Mouse (Mus musculus): ENCODE data around the gene Prpf18. TPM values are rescaled to one million over a fixed set of nuclear protein-coding genes. Genes with fewer than 3 reads are reported as not detected.

The Prpf18 gene
- polyA plus RNA-seq, 1 experiment = 30.0 TPM

- peaks cover 15% of the 10 kb centered on the region for H3K4me1 ChIP-seq (ENCODE audit: control insufficient read depth, insufficient read depth, low read length)
- TF ChIP-seq POLR2A (IDR thresholded peaks at IDR 0.05; ENCODE audit: borderline replicate concordance, low read depth, low read length) (no peak), CTCF (IDR thresholded peaks at IDR 0.05; ENCODE audit: low read depth, low read length) (no peak)
Observed at GRCm38 (mm10) chr2:4596992-4597391, 54.9 kb downstream of the Prpf18 start.

GRCm38 (mm10) chr2:4593878-4594387, 58.0 kb downstream of the Prpf18 start:
- TF ChIP-seq POLR2A (IDR thresholded peaks at IDR 0.05; ENCODE audit: borderline replicate concordance, low read depth, low read length) (no peak), CTCF (IDR thresholded peaks at IDR 0.05; ENCODE audit: low read depth, low read length) (no peak)
- peaks cover 28% of the 10 kb centered on the region for H3K4me1 ChIP-seq (ENCODE audit: control insufficient read depth, insufficient read depth, low read length)
- H3K27ac ChIP-seq (ENCODE audit: insufficient read depth, low read depth, low read length) = no peak overlapping the region
- no peak overlapping the region for H3K4me3 ChIP-seq (ENCODE audit: insufficient read depth, low read length)

More at GRCm38 (mm10) chr2:4596992-4597391, 54.9 kb downstream of the Prpf18 start:
- H3K27ac ChIP-seq (ENCODE audit: insufficient read depth, low read depth, low read length) = no peak overlapping the region
- no peak overlapping the region for H3K4me3 ChIP-seq (ENCODE audit: insufficient read depth, low read length)

GRCm38 (mm10) chr2:4593433-4593832, 58.5 kb downstream of the Prpf18 start:
- H3K4me3 ChIP-seq (ENCODE audit: insufficient read depth, low read length) = no peak overlapping the region
- no peak overlapping the region for H3K27ac ChIP-seq (ENCODE audit: insufficient read depth, low read depth, low read length)
- TF ChIP-seq POLR2A (IDR thresholded peaks at IDR 0.05; ENCODE audit: borderline replicate concordance, low read depth, low read length) (no peak), CTCF (IDR thresholded peaks at IDR 0.05; ENCODE audit: low read depth, low read length) (no peak)
- peaks cover 28% of the 10 kb centered on the region for H3K4me1 ChIP-seq (ENCODE audit: control insufficient read depth, insufficient read depth, low read length)

GRCm38 (mm10) chr2:4592666-4593065, 59.2 kb downstream of the Prpf18 start:
- no peak for TF ChIP-seq CTCF (IDR thresholded peaks at IDR 0.05; ENCODE audit: low read depth, low read length)
- no peak for TF ChIP-seq POLR2A (IDR thresholded peaks at IDR 0.05; ENCODE audit: borderline replicate concordance, low read depth, low read length)
- Histone ChIP-seq H3K4me1 (ENCODE audit: control insufficient read depth, insufficient read depth, low read length) (peaks cover 28% of the 10 kb centered on the region), H3K27ac (ENCODE audit: insufficient read depth, low read depth, low read length) (no peak overlapping the region), H3K4me3 (ENCODE audit: insufficient read depth, low read length) (no peak overlapping the region)

- Histone ChIP-seq H3K4me1 (ENCODE audit: control insufficient read depth, insufficient read depth, low read length) (peaks cover 28% of the 10 kb centered on the region), H3K4me3 (ENCODE audit: insufficient read depth, low read length) (no peak overlapping the region), H3K27ac (ENCODE audit: insufficient read depth, low read depth, low read length) (no peak overlapping the region)
- TF ChIP-seq CTCF (IDR thresholded peaks at IDR 0.05; ENCODE audit: low read depth, low read length) (no peak), POLR2A (IDR thresholded peaks at IDR 0.05; ENCODE audit: borderline replicate concordance, low read depth, low read length) (no peak)
Observed at GRCm38 (mm10) chr2:4591647-4592046, 60.3 kb downstream of the Prpf18 start.

- H3K4me3 ChIP-seq (ENCODE audit: insufficient read depth, low read length) = no peak overlapping the region
- no peak overlapping the region for H3K27ac ChIP-seq (ENCODE audit: insufficient read depth, low read depth, low read length)
- TF ChIP-seq CTCF (IDR thresholded peaks at IDR 0.05; ENCODE audit: low read depth, low read length) = no peak
- TF ChIP-seq POLR2A (IDR thresholded peaks at IDR 0.05; ENCODE audit: borderline replicate concordance, low read depth, low read length) = no peak
Observed at GRCm38 (mm10) chr2:4587685-4588409, 64.1 kb downstream of the Prpf18 start.

GRCm38 (mm10) chr2:4586245-4586644, 65.7 kb downstream of the Prpf18 start:
- H3K4me3 ChIP-seq (ENCODE audit: insufficient read depth, low read length) = no peak overlapping the region
- H3K4me1 ChIP-seq (ENCODE audit: control insufficient read depth, insufficient read depth, low read length) = peaks cover 6% of the 10 kb centered on the region
- TF ChIP-seq POLR2A (IDR thresholded peaks at IDR 0.05; ENCODE audit: borderline replicate concordance, low read depth, low read length) = no peak
- TF ChIP-seq CTCF (IDR thresholded peaks at IDR 0.05; ENCODE audit: low read depth, low read length) = no peak
- H3K27ac ChIP-seq (ENCODE audit: insufficient read depth, low read depth, low read length) = no peak overlapping the region

More at GRCm38 (mm10) chr2:4587685-4588409, 64.1 kb downstream of the Prpf18 start:
- peaks cover 20% of the 10 kb centered on the region for H3K4me1 ChIP-seq (ENCODE audit: control insufficient read depth, insufficient read depth, low read length)

- H3K4me1 ChIP-seq (ENCODE audit: control insufficient read depth, insufficient read depth, low read length) = no peaks in the 10 kb centered on the region
- no peak overlapping the region for H3K27ac ChIP-seq (ENCODE audit: insufficient read depth, low read depth, low read length)
- no peak overlapping the region for H3K4me3 ChIP-seq (ENCODE audit: insufficient read depth, low read length)
- TF ChIP-seq POLR2A (IDR thresholded peaks at IDR 0.05; ENCODE audit: borderline replicate concordance, low read depth, low read length) (no peak), CTCF (IDR thresholded peaks at IDR 0.05; ENCODE audit: low read depth, low read length) (no peak)
Observed at GRCm38 (mm10) chr2:4584252-4584651, 67.7 kb downstream of the Prpf18 start.

GRCm38 (mm10) chr2:4582930-4583329, 69.0 kb downstream of the Prpf18 start:
- Histone ChIP-seq H3K27ac (ENCODE audit: insufficient read depth, low read depth, low read length) (no peak overlapping the region), H3K4me3 (ENCODE audit: insufficient read depth, low read length) (no peak overlapping the region), H3K4me1 (ENCODE audit: control insufficient read depth, insufficient read depth, low read length) (peaks cover 7% of the 10 kb centered on the region)
- TF ChIP-seq POLR2A (IDR thresholded peaks at IDR 0.05; ENCODE audit: borderline replicate concordance, low read depth, low read length) = no peak
- TF ChIP-seq CTCF (IDR thresholded peaks at IDR 0.05; ENCODE audit: low read depth, low read length) = no peak

- Histone ChIP-seq H3K27ac (ENCODE audit: insufficient read depth, low read depth, low read length) (no peak overlapping the region), H3K4me1 (ENCODE audit: control insufficient read depth, insufficient read depth, low read length) (peaks cover 14% of the 10 kb centered on the region), H3K4me3 (ENCODE audit: insufficient read depth, low read length) (no peak overlapping the region)
- no peak for TF ChIP-seq CTCF (IDR thresholded peaks at IDR 0.05; ENCODE audit: low read depth, low read length)
- TF ChIP-seq POLR2A (IDR thresholded peaks at IDR 0.05; ENCODE audit: borderline replicate concordance, low read depth, low read length) = no peak
Observed at GRCm38 (mm10) chr2:4580666-4581065, 71.2 kb downstream of the Prpf18 start.
